Mouse (Mus musculus) lung, postnatal 0 days (tissue): Measurements from ENCODE around the gene Arid2. TPM values are rescaled to one million over a fixed set of nuclear protein-coding genes. Genes with fewer than 3 reads are reported as not detected.

Experiments
- ATAC-seq: fragments of 200-750 bp; cut with Nextera tagmentation; 2 replicates; pipeline ENCODE4 v1.8.0; 2017; ENCODE audit warnings: moderate library complexity
- DNase-seq: peaks from one replicate; pipeline ENCODE4 v3.0.0-alpha.2; 2016; ENCODE audit warnings: low spot score
- H3K27ac ChIP-seq: fragments of 300-500 bp; sonication (generic); 2 replicates; pipeline ENCODE4 v1.5.1; 2014; ENCODE audit warnings: antibody characterized with exemption, mild to moderate bottlenecking, low read length, mixed read lengths
- H3K27me3 ChIP-seq: fragments of 300-500 bp; sonication (generic); replicated peaks from 2 replicates; pipeline ENCODE4 v1.6.1; 2014; ENCODE audit warnings: low read length, mixed read lengths; ENCODE audit not compliant: insufficient read depth
- H3K36me3 ChIP-seq: fragments of 300-500 bp; sonication (generic); 2 replicates; pipeline ENCODE4 v1.6.1; 2014; ENCODE audit warnings: low read length, mixed read lengths; ENCODE audit not compliant: insufficient read depth
- H3K4me1 ChIP-seq: fragments of 300-500 bp; sonication (generic); 2 replicates; pipeline ENCODE4 v1.6.1; 2014; ENCODE audit warnings: antibody characterized with exemption, low read depth, low read length, mixed read lengths; ENCODE audit not compliant: insufficient read depth
- H3K4me2 ChIP-seq: fragments of 300-500 bp; sonication (generic); replicated peaks from 2 replicates; pipeline ENCODE4 v1.6.1; 2014; ENCODE audit warnings: low read depth, mild to moderate bottlenecking, low read length, moderate library complexity, mixed read lengths
- H3K4me3 ChIP-seq: fragments of 300-500 bp; sonication (generic); 2 replicates; pipeline ENCODE4 v1.5.1; 2014; ENCODE audit warnings: low read depth, low read length
- H3K9ac ChIP-seq: fragments of 300-500 bp; sonication (generic); replicated peaks from 2 replicates; pipeline ENCODE4 v1.6.1; 2014; ENCODE audit warnings: low read depth, mild to moderate bottlenecking
- H3K9me3 ChIP-seq: fragments of 300-500 bp; sonication (generic); 2 replicates; pipeline ENCODE4 v1.6.1; 2016; ENCODE audit warnings: low read length, mixed read lengths
- CTCF ChIP-seq: IDR thresholded peaks from 2 replicates; pipeline ENCODE4 v1.5.1; 2016; ENCODE audit warnings: antibody characterized with exemption, mild to moderate bottlenecking
- EP300 ChIP-seq: IDR thresholded peaks from 2 replicates; pipeline ENCODE4 v1.6.1; 2016; ENCODE audit warnings: antibody characterized with exemption, mild to moderate bottlenecking, control low read depth
- WGBS: fragments of 180-500 bp; shearing (Covaris S2); extraction: QIAGEN DNeasy Blood & Tissue Kit; methylation state at CpG from one replicate; pipeline ENCODE4 v1.1.7; 2014; 5-methylcytosine and 5-hydroxymethylcytosine counted together
- microRNA-seq: library from miRNA; unstranded; fragments of <30 nt; microRNA quantifications from one replicate; pipeline ENCODE4, GENCODE M21; 2016
- polyA plus RNA-seq: library from polyadenylated mRNA; unstranded; fragments of >200 nt; fragmentation: Nextera tagmentation; extraction: Ambion mirVana; gene quantifications from 2 replicates; pipeline ENCODE4 v1.2.1, GENCODE M21; 2015

Gene Arid2
- polyA plus RNA-seq, 1 experiment from 2014 or later = 15.3 TPM

- H3K4me2 ChIP-seq = no peak overlapping the region
- no peaks in the 10 kb centered on the region for H3K9me3 ChIP-seq
- no peak for ATAC-seq
- H3K4me1 ChIP-seq = no peaks in the 10 kb centered on the region
- WGBS = 84% methylated on average over 10 of the region's 10 CpGs
- no peak overlapping the region for H3K27ac ChIP-seq
- no peak overlapping the region for H3K4me3 ChIP-seq
- H3K9ac ChIP-seq = no peak overlapping the region
- no peaks in the 10 kb centered on the region for H3K36me3 ChIP-seq
- no peaks in the 10 kb centered on the region for H3K27me3 ChIP-seq
- TF ChIP-seq EP300 (no peak), CTCF (no peak)
- DNase-seq = no peak
Measured at GRCm38 (mm10) chr15:96446785-96447184, 159.5 kb downstream of the Arid2 start.

- ATAC-seq = no peak
- DNase-seq = no peak
- Histone ChIP-seq H3K9me3 (no peaks in the 10 kb centered on the region), H3K27ac (no peak overlapping the region), H3K4me3 (no peak overlapping the region), H3K36me3 (no peaks in the 10 kb centered on the region), H3K4me1 (no peaks in the 10 kb centered on the region), H3K9ac (no peak overlapping the region), H3K4me2 (no peak overlapping the region), H3K27me3 (no peaks in the 10 kb centered on the region)
- WGBS = 88% methylated on average over 7 of the region's 7 CpGs
- no peak for TF ChIP-seq EP300
- no peak for TF ChIP-seq CTCF
Measured at GRCm38 (mm10) chr15:96448656-96449299, 161.5 kb downstream of the Arid2 start.

- Histone ChIP-seq H3K4me3 (no peak overlapping the region), H3K4me1 (peaks cover 6% of the 10 kb centered on the region; the same call in 1 of the 2 replicates), H3K36me3 (no peaks in the 10 kb centered on the region), H3K4me2 (no peak overlapping the region), H3K27me3 (no peaks in the 10 kb centered on the region), H3K27ac (no peak overlapping the region), H3K9me3 (no peaks in the 10 kb centered on the region), H3K9ac (no peak overlapping the region)
- WGBS = 85% methylated on average over 1 of the region's 1 CpGs
- TF ChIP-seq EP300 (no peak), CTCF (no peak)
- ATAC-seq (no peak), DNase-seq (no peak)
Measured at GRCm38 (mm10) chr15:96453346-96453745, 166.0 kb downstream of the Arid2 start.

Small RNAs within 50 kb of the gene (microRNA-seq; reads per million reads assigned to microRNA genes)
- gene Gm25397 = not detected

Other genes starting within 250 kb of the Arid2 start
- 59.9 and 65.6 TPM in 2 replicates for gene Scaf11, start 173.3 kb downstream of the Arid2 start, polyA plus RNA-seq